ENCODE assay signal across 9 mouse cellular contexts in genomic region chr12:76266875-76267274, GRCm38 (mm10). TPM values are rescaled to one million over a fixed set of nuclear protein-coding genes. Genes with fewer than 3 reads are reported as not detected.
DNase-seq lines count a peak whose midpoint lies in the region; ATAC-seq and TF ChIP-seq lines count a peak whose summit lies in the region.
"Had no signal": no experiment of that assay in that cellular context is flagged by ENCODE, and none has a peak within 500 bp of the region (broad histone marks: within the 10 kb centered on the region; RNA-seq: fewer than 3 reads in every experiment).

No protein-coding gene starts in this region.

- no peaks in the 10 kb centered on the region for H3K4me1 ChIP-seq in kidney, embryonic 16.5 days (ENCODE audit: insufficient read depth, low read length)
- no peaks in the 10 kb centered on the region for H3K4me1 ChIP-seq in kidney, embryonic 14.5 days (ENCODE audit: control insufficient read depth, insufficient read depth, low read length)
- H3K4me1 ChIP-seq in CH12.LX (ENCODE audit: control insufficient read depth in 1 of 2, insufficient read depth in 2 of 2) = peaks cover 2 to 32% of the 10 kb centered on the region in 2 experiments; a peak in 2 of 4 replicates

- no peak overlapping the region for H3K4me3 ChIP-seq in kidney, embryonic 16.5 days (ENCODE audit: low read length)
- no peak overlapping the region for H3K4me3 ChIP-seq in kidney, embryonic 14.5 days (ENCODE audit: low read length)
- H3K4me3 ChIP-seq in CH12.LX (replicated peaks in 1 of 3; ENCODE audit: low read depth in 2 of 3, low read length in 2 of 3, poor library complexity in 1 of 3) = no peak overlapping the region
- H3K4me3 ChIP-seq: liver, embryonic 15.5 days had no signal

- no peak for TF ChIP-seq EP300 in CH12.LX (IDR thresholded peaks at IDR 0.05; ENCODE audit: low read length)

- no peaks in the 10 kb centered on the region for H3K9me3 ChIP-seq in kidney, embryonic 16.5 days (ENCODE audit: low read length)
- H3K9me3 ChIP-seq in kidney, embryonic 14.5 days (ENCODE audit: control insufficient read depth, low read length) = no peaks in the 10 kb centered on the region
- H3K9me3 ChIP-seq in CH12.LX (replicated peaks; ENCODE audit: low read length) = no peaks in the 10 kb centered on the region
- H3K9me3 ChIP-seq: liver, embryonic 15.5 days had no signal

- TF ChIP-seq POLR2A in CH12.LX (IDR thresholded peaks at IDR 0.05; ENCODE audit: low read depth, low read length) = no peak

- H3K4me2 ChIP-seq in kidney, embryonic 16.5 days (replicated peaks; ENCODE audit: low read depth, low read length) = no peak overlapping the region
- H3K4me2 ChIP-seq in kidney, embryonic 14.5 days (replicated peaks; ENCODE audit: low read depth, low read length) = no peak overlapping the region
- H3K4me2 ChIP-seq in CH12.LX (ENCODE audit: insufficient read depth, low read depth, poor library complexity, severe bottlenecking) = no peak overlapping the region
- H3K4me2 ChIP-seq: liver, embryonic 15.5 days had no signal

- dilution Hi-C loops in CH12.LX (cut with MboI; ENCODE audit: extremely low pct_ligation_motif_present, extremely low pct_unique_long_range_greater_than_20kb, low sequenced_read_pairs) = no loop called here

- WGBS in kidney, embryonic 16.5 days = 77% methylated on average over 9 of the region's 9 CpGs
- 84% methylated on average over 9 of the region's 9 CpGs for WGBS in kidney, embryonic 14.5 days

- ATAC-seq in kidney, embryonic 16.5 days (ENCODE audit: low FRiP score, low TSS enrichment) = 0 out of 2 replicates have a peak, but pooled peaks have one; percentile 12
- no peak for ATAC-seq in kidney, embryonic 14.5 days (ENCODE audit: low FRiP score, low TSS enrichment)
- ATAC-seq in erythroid progenitor cell, adult 5-6 weeks (replicated peaks; ENCODE audit: low FRiP score, poor library complexity, severe bottlenecking) = peak; percentile 74

- peak; percentile 69 to 70 for TF ChIP-seq CTCF in CH12.LX (conservative IDR thresholded peaks at IDR 0.05 in 1 of 2, IDR thresholded peaks at IDR 0.05 in 1 of 2; ENCODE audit: low read depth in 2 of 2, low read length in 2 of 2)

- H3K36me3 ChIP-seq in kidney, embryonic 16.5 days (ENCODE audit: insufficient read depth, low read length) = peaks cover 9% of the 10 kb centered on the region; the same call in 1 of the 2 replicates
- H3K36me3 ChIP-seq in kidney, embryonic 14.5 days (ENCODE audit: control insufficient read depth, insufficient read depth, low read length) = peaks cover 9% of the 10 kb centered on the region; the same call in 1 of the 2 replicates
- H3K36me3 ChIP-seq in CH12.LX (replicated peaks in 1 of 2; ENCODE audit: control insufficient read depth in 1 of 2, insufficient read depth in 1 of 2, low read length in 1 of 2) = peaks cover 31 to 89% of the 10 kb centered on the region in 2 experiments

- no peaks in the 10 kb centered on the region for H3K27me3 ChIP-seq in kidney, embryonic 16.5 days (ENCODE audit: insufficient read depth, low read length)
- H3K27me3 ChIP-seq in kidney, embryonic 14.5 days (ENCODE audit: control insufficient read depth, insufficient read depth, low read length) = no peaks in the 10 kb centered on the region
- H3K27me3 ChIP-seq in CH12.LX (replicated peaks) = no peaks in the 10 kb centered on the region
- H3K27me3 ChIP-seq: liver, embryonic 15.5 days had no signal

- TF ChIP-seq RAD21 in CH12.LX (IDR thresholded peaks at IDR 0.05; ENCODE audit: low read depth, low read length) = peak; percentile 52

- in situ Hi-C loops in CH12.LX (cut with MboI; ENCODE audit: low pct_ligation_motif_present, low pct_unique_long_range_greater_than_20kb, low sequenced_read_pairs) = loop anchor here (10.0 kb wide), 1 partner anchor 68 kb away; no protein-coding TSS in a partner anchor

- no peak overlapping the region for H3K27ac ChIP-seq in kidney, embryonic 16.5 days (ENCODE audit: low read length)
- H3K27ac ChIP-seq in kidney, embryonic 14.5 days (ENCODE audit: low read depth, low read length) = no peak overlapping the region
- no peak overlapping the region for H3K27ac ChIP-seq in CH12.LX (ENCODE audit: insufficient read depth, low read depth)
- H3K27ac ChIP-seq: liver, embryonic 15.5 days had no signal

- no peak overlapping the region for H3K9ac ChIP-seq in kidney, embryonic 16.5 days (replicated peaks; ENCODE audit: low read length)
- no peak overlapping the region for H3K9ac ChIP-seq in kidney, embryonic 14.5 days (ENCODE audit: low read depth, low read length)
- H3K9ac ChIP-seq in CH12.LX (ENCODE audit: insufficient read depth, low read depth) = no peak overlapping the region
- H3K9ac ChIP-seq: liver, embryonic 15.5 days had no signal

- DNase-seq in CH12.LX (ENCODE audit: extremely low read depth) (peak; percentile 71), R1 (ENCODE audit: low read depth, low spot score) (peak; percentile 88)
- DNase-seq in lung, postnatal 10 days = peak; percentile 68
- DNase-seq in testis, postnatal 10 days (ENCODE audit: low spot score) = no peak
- DNase-seq in ovary, postnatal 36 days (ENCODE audit: low spot score) = no peak

- peaks cover 79% of the 10 kb centered on the region for H3K79me2 ChIP-seq in CH12.LX (replicated peaks; ENCODE audit: control insufficient read depth, extremely low read depth, insufficient read depth, poor library complexity, severe bottlenecking)

TF ChIP-seq in CH12.LX, 34 proteins besides CTCF, POLR2A, EP300 and RAD21:
- TF ChIP-seq SMC3 (IDR thresholded peaks at IDR 0.05; ENCODE audit: low read depth, low read length) (peak; percentile 50; the same call in 1 of the 2 replicates), JUND (conservative IDR thresholded peaks at IDR 0.05; ENCODE audit: low read depth, low read length) (no peak), ZNF384 (IDR thresholded peaks at IDR 0.05; ENCODE audit: low read depth, low read length) (no peak)

RNA-seq across cellular contexts. Expression of gene Mthfd1, which starts 11.8 kb away (rescaled TPM):
- 119 and 127 TPM in 2 replicates for polyA plus RNA-seq in kidney, embryonic 16.5 days (2015; fragmentation: Nextera tagmentation; extraction: Ambion mirVana)
- 58.1 and 102 TPM in 2 replicates for polyA plus RNA-seq in kidney, embryonic 14.5 days (2014; fragmentation: Nextera tagmentation; extraction: Ambion mirVana)
- total RNA-seq in CH12.LX (2012; rRNA removed) (110 and 144 TPM in 2 replicates), CH12.LX (2014; rRNA removed) (112 and 126 TPM in 2 replicates)
- 133 and 140 TPM in 2 replicates for polyA plus RNA-seq in CH12.LX (2012; ENCODE audit: insufficient read length, low read depth)
- total RNA-seq in erythroid progenitor cell, adult 5-6 weeks (2015; ENCODE audit: low replicate concordance) = 27.2 and 36.0 TPM in 2 replicates
- 20.8 and 32.0 TPM in 2 replicates for total RNA-seq in erythroid progenitor cell, adult 5-6 weeks (2017; ENCODE audit: low replicate concordance)

RNA-seq across cellular contexts. Expression of gene Tex21, which starts 20.3 kb away (rescaled TPM):
- polyA plus RNA-seq in kidney, embryonic 16.5 days (2015; fragmentation: Nextera tagmentation; extraction: Ambion mirVana) = 0.10 TPM in 1 of 2 replicates, not detected in the other
- polyA plus RNA-seq in kidney, embryonic 14.5 days (2014; fragmentation: Nextera tagmentation; extraction: Ambion mirVana) = not detected in 2 replicates
- 0.25 and 0.42 TPM in 2 replicates for total RNA-seq in CH12.LX (2012; rRNA removed)
- 0.11 TPM in 1 of 2 replicates, not detected in the other for total RNA-seq in CH12.LX (2014; rRNA removed)
- polyA plus RNA-seq in CH12.LX (2012; ENCODE audit: insufficient read length, low read depth) = 0.15 and 0.29 TPM in 2 replicates
- not detected in 2 replicates for total RNA-seq in erythroid progenitor cell, adult 5-6 weeks (2015; ENCODE audit: low replicate concordance)
- not detected in 2 replicates for total RNA-seq in erythroid progenitor cell, adult 5-6 weeks (2017; ENCODE audit: low replicate concordance)

RNA-seq across cellular contexts. Expression of gene Akap5, which starts 57.8 kb away (rescaled TPM):
- polyA plus RNA-seq in kidney, embryonic 16.5 days (2015; fragmentation: Nextera tagmentation; extraction: Ambion mirVana) = 1.4 and 1.9 TPM in 2 replicates
- 0.96 and 1.7 TPM in 2 replicates for polyA plus RNA-seq in kidney, embryonic 14.5 days (2014; fragmentation: Nextera tagmentation; extraction: Ambion mirVana)
- total RNA-seq in CH12.LX (2012; rRNA removed) = 0.38 and 0.67 TPM in 2 replicates
- total RNA-seq in CH12.LX (2014; rRNA removed) = 0.27 and 0.32 TPM in 2 replicates
- 0.76 and 0.89 TPM in 2 replicates for polyA plus RNA-seq in CH12.LX (2012; ENCODE audit: insufficient read length, low read depth)
- not detected in 2 replicates for total RNA-seq in erythroid progenitor cell, adult 5-6 weeks (2015; ENCODE audit: low replicate concordance)
- 0.26 TPM in 1 of 2 replicates, not detected in the other for total RNA-seq in erythroid progenitor cell, adult 5-6 weeks (2017; ENCODE audit: low replicate concordance)

Comparison
In these comparisons a context has a peak if more than half of its experiments do, and no peak if none do; other contexts are left out.
1. DNase-seq: peak in CH12.LX (single experiment), R1 (single experiment) and lung, postnatal 10 days (single experiment); none in testis, postnatal 10 days (single experiment) and ovary, postnatal 36 days (single experiment).